Mouse (Mus musculus) ES-Bruce4 (cell line): ENCODE results near the gene Apom. TPM values are rescaled to one million over a fixed set of nuclear protein-coding genes. Genes with fewer than 3 reads are reported as not detected.

Source experiments
- H3K27ac ChIP-seq: 2 replicates; pipeline ENCODE4 v1.5.1; 2012; ENCODE audit warnings: low read length, inconsistent platforms; ENCODE audit not compliant: insufficient read depth
- H3K27me3 ChIP-seq: 2 replicates; pipeline ENCODE4 v1.6.1; 2012; ENCODE audit warnings: mild to moderate bottlenecking, low read length, inconsistent platforms; ENCODE audit not compliant: control insufficient read depth, poor library complexity, insufficient read depth, severe bottlenecking
- H3K36me3 ChIP-seq: 2 replicates; pipeline ENCODE4 v1.6.1; 2012; ENCODE audit warnings: inconsistent platforms, mild to moderate bottlenecking, low read length, moderate library complexity; ENCODE audit not compliant: control insufficient read depth, poor library complexity, insufficient read depth, severe bottlenecking
- H3K4me1 ChIP-seq: one replicate; pipeline ENCODE4 v1.8.1; 2011; ENCODE audit warnings: low read length; ENCODE audit not compliant: control insufficient read depth, insufficient read depth
- H3K4me3 ChIP-seq: 2 replicates; pipeline ENCODE4 v1.5.1; 2011; ENCODE audit warnings: low read depth, mild to moderate bottlenecking, low read length
- H3K9ac ChIP-seq: 2 replicates; pipeline ENCODE4 v1.6.1; 2012; ENCODE audit warnings: low read depth, mild to moderate bottlenecking, inconsistent platforms; ENCODE audit not compliant: poor library complexity, severe bottlenecking
- H3K9me3 ChIP-seq: replicated peaks from 2 replicates; pipeline ENCODE4 v1.6.1; 2012; ENCODE audit warnings: mild to moderate bottlenecking, low read length, inconsistent platforms; ENCODE audit not compliant: control insufficient read depth, poor library complexity, insufficient read depth, severe bottlenecking
- CTCF ChIP-seq: IDR thresholded peaks from one replicate; pipeline ENCODE4 v1.8.1; 2011; ENCODE audit warnings: low read depth, low read length
- EP300 ChIP-seq: IDR thresholded peaks from 2 replicates; pipeline ENCODE4 v1.6.1; 2011; ENCODE audit warnings: low read depth, low read length; ENCODE audit not compliant: insufficient read depth
- POLR2A ChIP-seq: IDR thresholded peaks from one replicate; pipeline ENCODE4 v1.8.1; 2011; ENCODE audit warnings: low read length; ENCODE audit not compliant: insufficient read depth
- polyA plus RNA-seq: library from polyadenylated mRNA; stranded (reverse); fragments of >200 nt; gene quantifications from 2 replicates; pipeline ENCODE4 v1.2.4, GENCODE M21; 2011; ENCODE audit warnings: low read depth; ENCODE audit not compliant: missing spikeins, insufficient read depth, insufficient read length

The Apom gene
- polyA plus RNA-seq, 1 experiment: not detected

GRCm38 (mm10) chr17:35173329-35173728 lies 41.5 kb upstream of the Apom start:
- Histone ChIP-seq H3K9me3 (no peaks in the 10 kb centered on the region), H3K4me1 (no peaks in the 10 kb centered on the region), H3K9ac (no peak overlapping the region), H3K4me3 (no peak overlapping the region), H3K36me3 (no peaks in the 10 kb centered on the region), H3K27ac (no peak overlapping the region), H3K27me3 (no peaks in the 10 kb centered on the region)
- TF ChIP-seq POLR2A (no peak), CTCF (no peak)

- no peaks in the 10 kb centered on the region for H3K36me3 ChIP-seq
- H3K4me3 ChIP-seq: no peak overlapping the region
- no peaks in the 10 kb centered on the region for H3K9me3 ChIP-seq
- no peaks in the 10 kb centered on the region for H3K27me3 ChIP-seq
- TF ChIP-seq CTCF (no peak), EP300 (no peak)
- no peak overlapping the region for H3K9ac ChIP-seq
- no peak overlapping the region for H3K27ac ChIP-seq
- no peaks in the 10 kb centered on the region for H3K4me1 ChIP-seq
Observed at GRCm38 (mm10) chr17:35172445-35173234, 40.8 kb upstream of the Apom start.

DNA sequence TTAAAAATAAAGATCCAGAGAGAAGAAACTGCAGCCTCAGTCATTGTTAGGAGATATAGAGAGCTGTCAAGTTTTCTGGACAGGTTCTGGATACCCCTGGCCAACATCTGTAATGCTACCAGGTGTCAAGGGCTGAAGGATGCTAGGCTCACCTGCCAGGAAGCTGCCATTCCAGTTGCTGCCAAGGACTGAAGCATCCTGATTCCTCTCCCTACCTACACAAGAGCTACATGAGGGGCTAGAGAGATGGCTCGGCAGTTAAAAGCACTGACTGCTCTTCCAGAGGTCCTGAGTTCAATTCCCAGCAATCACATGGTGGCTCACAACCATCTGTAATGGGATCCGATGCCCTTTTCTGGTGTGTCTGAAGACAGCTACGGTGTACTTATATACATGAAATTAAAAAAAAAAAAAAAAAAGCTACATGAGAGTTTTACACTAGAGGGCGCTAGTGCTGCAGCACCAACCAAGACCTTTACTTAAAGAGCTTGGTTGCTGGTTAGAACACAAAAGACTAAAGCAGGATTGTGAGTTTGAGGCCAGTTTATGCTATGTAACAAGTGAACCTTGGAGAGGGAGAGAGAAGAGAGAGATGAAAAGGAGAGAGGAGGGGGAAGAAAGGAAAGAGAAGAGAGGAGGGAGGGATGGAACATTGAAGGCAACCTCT lies 36.8 kb upstream of the Apom start:
- Histone ChIP-seq H3K4me1 (no peaks in the 10 kb centered on the region), H3K27me3 (no peaks in the 10 kb centered on the region), H3K27ac (no peak overlapping the region), H3K9ac (no peak overlapping the region), H3K36me3 (no peaks in the 10 kb centered on the region), H3K9me3 (no peaks in the 10 kb centered on the region), H3K4me3 (no peak overlapping the region)
- no peak for TF ChIP-seq EP300
- TF ChIP-seq CTCF: no peak
- TF ChIP-seq POLR2A: no peak

DNA sequence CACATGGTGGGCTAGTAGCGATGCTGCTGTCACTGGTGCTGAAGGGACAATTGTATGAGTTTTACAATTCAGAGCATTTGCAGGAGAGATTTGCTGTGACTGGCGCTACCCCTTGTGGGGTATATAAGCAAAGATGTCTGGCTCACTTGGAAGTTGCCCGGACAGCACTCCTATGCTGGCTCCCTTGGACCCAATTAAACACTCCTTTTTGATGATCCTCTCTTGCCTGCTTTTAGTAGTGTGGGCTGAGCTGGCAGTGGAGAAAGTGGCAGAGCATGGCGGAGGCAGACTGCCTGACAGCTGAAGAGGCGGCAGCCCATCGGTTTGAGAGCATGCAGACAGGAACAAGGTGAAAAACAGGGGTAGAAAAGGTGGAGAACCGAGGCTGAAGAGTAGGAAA lies 35.9 kb upstream of the Apom start:
- TF ChIP-seq EP300 (no peak), CTCF (no peak), POLR2A (no peak)
- Histone ChIP-seq H3K27me3 (no peaks in the 10 kb centered on the region), H3K27ac (no peak overlapping the region), H3K9me3 (no peaks in the 10 kb centered on the region), H3K4me1 (no peaks in the 10 kb centered on the region), H3K4me3 (no peak overlapping the region), H3K9ac (no peak overlapping the region), H3K36me3 (no peaks in the 10 kb centered on the region)

- Histone ChIP-seq H3K9ac (no peak overlapping the region), H3K27me3 (no peaks in the 10 kb centered on the region), H3K9me3 (no peaks in the 10 kb centered on the region), H3K27ac (no peak overlapping the region), H3K4me3 (no peak overlapping the region), H3K4me1 (no peaks in the 10 kb centered on the region), H3K36me3 (peaks cover 12% of the 10 kb centered on the region)
- TF ChIP-seq CTCF (peak; percentile 43), EP300 (no peak)
Observed at GRCm38 (mm10) chr17:35166352-35167035, 34.6 kb upstream of the Apom start.
